Mouse (Mus musculus): ENCODE measurements around the gene Spon1.

- TF ChIP-seq EP300 (IDR thresholded peaks at IDR 0.05; ENCODE audit: insufficient read depth, low read depth, low read length): no peak
- TF ChIP-seq POLR2A (IDR thresholded peaks at IDR 0.05; ENCODE audit: insufficient read depth, low read length): no peak
- no peak for TF ChIP-seq CTCF (IDR thresholded peaks at IDR 0.05; ENCODE audit: low read depth, low read length)
Measured at GRCm38 (mm10) chr7:113988156-113988555, 222.4 kb downstream of the Spon1 start.

All from ES-Bruce4 (cell line).